Mouse (Mus musculus): ENCODE results near the gene Lyve1. TPM values are rescaled to one million over a fixed set of nuclear protein-coding genes. Genes with fewer than 3 reads are reported as not detected.

Lyve1 gene
- polyA plus RNA-seq, 1 experiment from 2014 or later, result 26.9 TPM

DNA sequence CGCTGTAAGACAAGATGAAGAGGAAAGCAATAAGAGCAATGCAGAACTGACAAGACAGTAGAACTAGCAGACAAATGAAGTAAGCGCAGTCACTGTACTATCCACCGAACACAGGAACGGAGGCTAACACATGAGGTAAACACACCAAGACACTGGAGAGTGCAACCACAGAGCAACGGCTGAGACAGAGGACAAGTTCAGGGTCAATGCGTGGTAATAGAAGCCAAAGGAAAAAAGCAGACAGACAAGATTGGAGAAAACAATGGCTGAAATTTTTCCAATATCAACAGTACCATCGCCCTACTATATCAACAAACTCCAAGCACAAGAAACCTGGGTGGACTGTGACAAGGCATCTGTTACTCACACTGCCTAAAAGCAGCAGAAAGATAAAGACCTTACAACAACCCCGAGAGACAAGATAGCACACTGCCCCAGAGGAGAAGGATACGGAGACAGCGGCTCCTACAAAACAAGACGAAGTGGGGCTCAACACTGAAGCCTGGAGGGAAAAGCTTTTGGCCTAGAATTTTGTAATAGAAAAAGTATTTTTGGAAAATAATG is 44.2 kb downstream of the Lyve1 start:
- Histone ChIP-seq H3K27me3 (replicated peaks; ENCODE audit: control insufficient read depth, insufficient read depth, low read length) (no peaks in the 10 kb centered on the region), H3K9me3 (ENCODE audit: control insufficient read depth) (no peaks in the 10 kb centered on the region), H3K36me3 (ENCODE audit: control insufficient read depth, insufficient read depth) (peaks cover 29% of the 10 kb centered on the region), H3K4me2 (replicated peaks; ENCODE audit: low read depth) (no peak overlapping the region), H3K27ac (ENCODE audit: low read depth, low read length) (no peak overlapping the region), H3K9ac (ENCODE audit: low read depth, low read length) (no peak overlapping the region), H3K4me3 (ENCODE audit: low read depth, low read length) (no peak overlapping the region), H3K4me1 (replicated peaks; ENCODE audit: control insufficient read depth, insufficient read depth, low read length) (no peaks in the 10 kb centered on the region)
- no peak for ATAC-seq
- WGBS, result 70% methylated on average over 11 of the region's 11 CpGs
- TF ChIP-seq CTCF (IDR thresholded peaks at IDR 0.05; ENCODE audit: low read depth), result no peak

DNA sequence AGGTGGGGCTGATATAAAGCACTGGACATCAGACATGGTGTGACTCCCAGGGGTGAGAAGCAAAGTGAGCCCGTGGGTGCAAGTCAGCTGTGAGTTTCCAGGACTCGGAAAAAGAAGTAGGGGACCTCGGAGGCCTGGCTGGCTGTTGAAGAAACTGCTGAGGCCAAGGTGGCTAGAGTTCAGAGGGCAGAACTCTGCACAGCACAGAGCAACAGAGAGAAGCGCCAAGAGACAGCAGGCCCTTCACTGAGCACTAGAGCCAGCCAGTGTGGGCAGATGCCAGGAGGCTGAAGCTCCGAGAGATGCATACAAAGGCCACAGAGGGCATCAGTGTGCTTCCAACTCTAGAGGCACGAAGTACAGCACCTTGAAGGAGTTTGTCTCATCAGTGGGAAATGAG is 44.8 kb downstream of the Lyve1 start:
- no peak overlapping the region for H3K4me3 ChIP-seq (ENCODE audit: low read depth, low read length)
- ATAC-seq, result no peak
- no peak overlapping the region for H3K9ac ChIP-seq (ENCODE audit: low read depth, low read length)
- peaks cover 22% of the 10 kb centered on the region for H3K36me3 ChIP-seq (ENCODE audit: control insufficient read depth, insufficient read depth)
- H3K4me1 ChIP-seq (replicated peaks; ENCODE audit: control insufficient read depth, insufficient read depth, low read length), result no peaks in the 10 kb centered on the region
- H3K4me2 ChIP-seq (replicated peaks; ENCODE audit: low read depth), result no peak overlapping the region
- no peak overlapping the region for H3K27ac ChIP-seq (ENCODE audit: low read depth, low read length)
- TF ChIP-seq CTCF (IDR thresholded peaks at IDR 0.05; ENCODE audit: low read depth), result peak; percentile 32; the same call in 1 of the 2 replicates
- no peaks in the 10 kb centered on the region for H3K27me3 ChIP-seq (replicated peaks; ENCODE audit: control insufficient read depth, insufficient read depth, low read length)
- 66% methylated on average over 6 of the region's 6 CpGs for WGBS
- no peaks in the 10 kb centered on the region for H3K9me3 ChIP-seq (ENCODE audit: control insufficient read depth)

DNA sequence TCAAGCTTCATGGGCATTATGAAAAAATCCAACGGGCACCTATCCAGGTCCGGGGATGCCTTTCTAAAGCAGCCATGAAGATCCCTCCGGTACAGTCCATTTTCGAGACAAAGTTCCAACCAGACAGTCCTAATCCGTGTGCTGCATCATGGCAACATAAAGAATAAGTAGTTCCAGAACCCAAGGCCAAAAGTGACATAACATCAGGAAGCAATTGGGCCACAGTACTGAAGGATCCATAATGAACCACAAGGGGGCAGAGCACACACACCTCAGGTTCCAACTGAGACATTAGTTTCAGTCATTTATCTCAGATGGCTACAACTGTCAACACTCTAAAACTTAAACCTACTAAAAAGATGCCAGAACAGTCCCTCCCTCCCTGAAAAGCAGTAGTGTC is 47.0 kb downstream of the Lyve1 start:
- Histone ChIP-seq H3K4me1 (replicated peaks; ENCODE audit: control insufficient read depth, insufficient read depth, low read length) (no peaks in the 10 kb centered on the region), H3K36me3 (ENCODE audit: control insufficient read depth, insufficient read depth) (peaks cover 19% of the 10 kb centered on the region), H3K27me3 (replicated peaks; ENCODE audit: control insufficient read depth, insufficient read depth, low read length) (no peaks in the 10 kb centered on the region), H3K9ac (ENCODE audit: low read depth, low read length) (no peak overlapping the region), H3K4me2 (replicated peaks; ENCODE audit: low read depth) (no peak overlapping the region), H3K4me3 (ENCODE audit: low read depth, low read length) (no peak overlapping the region), H3K27ac (ENCODE audit: low read depth, low read length) (no peak overlapping the region), H3K9me3 (ENCODE audit: control insufficient read depth) (no peaks in the 10 kb centered on the region)
- peak; percentile 94 for TF ChIP-seq CTCF (IDR thresholded peaks at IDR 0.05; ENCODE audit: low read depth)
- peak; percentile 42; the same call in 1 of the 2 replicates for ATAC-seq
- WGBS, result 67% methylated on average over 5 of the region's 5 CpGs

DNA sequence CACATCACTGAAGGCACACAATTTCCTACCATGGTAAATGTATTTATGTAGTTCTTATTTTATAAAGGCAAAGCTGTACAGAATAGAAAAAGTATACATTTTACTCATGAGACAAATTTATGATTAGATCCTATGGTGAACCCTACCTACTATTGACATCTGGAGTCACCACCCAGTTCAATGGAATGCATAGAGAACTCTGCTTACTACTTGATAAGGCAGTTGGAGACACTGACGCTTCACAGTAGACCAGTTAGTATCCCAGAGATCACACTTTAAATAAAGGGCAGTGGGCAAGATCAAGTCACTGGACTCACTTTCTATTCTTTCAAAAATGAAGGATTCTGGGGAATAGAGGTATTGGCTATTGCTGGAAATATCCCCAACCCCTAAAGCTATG is 49.1 kb downstream of the Lyve1 start:
- Histone ChIP-seq H3K4me2 (replicated peaks; ENCODE audit: low read depth) (no peak overlapping the region), H3K9ac (ENCODE audit: low read depth, low read length) (no peak overlapping the region), H3K36me3 (ENCODE audit: control insufficient read depth, insufficient read depth) (peaks cover 24% of the 10 kb centered on the region), H3K4me1 (replicated peaks; ENCODE audit: control insufficient read depth, insufficient read depth, low read length) (no peaks in the 10 kb centered on the region), H3K27me3 (replicated peaks; ENCODE audit: control insufficient read depth, insufficient read depth, low read length) (no peaks in the 10 kb centered on the region), H3K9me3 (ENCODE audit: control insufficient read depth) (no peaks in the 10 kb centered on the region), H3K4me3 (ENCODE audit: low read depth, low read length) (no peak overlapping the region), H3K27ac (ENCODE audit: low read depth, low read length) (no peak overlapping the region)
- no peak for TF ChIP-seq CTCF (IDR thresholded peaks at IDR 0.05; ENCODE audit: low read depth)
- ATAC-seq, result no peak
- 75% methylated on average over 1 of the region's 1 CpGs for WGBS

DNA sequence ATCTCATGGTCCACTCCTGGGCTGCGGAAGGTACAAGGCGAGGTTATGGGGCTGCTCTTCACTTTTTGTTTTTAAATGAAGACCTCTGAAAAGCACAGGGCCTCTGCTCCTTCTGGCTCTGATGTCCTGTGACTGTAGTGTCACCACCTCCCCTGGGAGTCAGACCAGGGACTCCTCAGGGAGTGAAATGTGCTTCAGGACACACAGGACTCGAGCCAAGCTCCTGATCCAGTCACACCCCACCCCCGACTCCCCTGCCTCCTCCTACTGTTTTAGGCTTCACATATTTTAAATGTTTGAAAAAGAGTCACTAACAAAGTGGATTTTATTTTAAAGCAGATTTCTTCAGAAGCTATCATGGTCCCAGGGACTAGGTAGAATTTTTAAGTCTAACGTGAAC is 51.5 kb downstream of the Lyve1 start:
- Histone ChIP-seq H3K9ac (ENCODE audit: low read depth, low read length) (no peak overlapping the region), H3K4me3 (ENCODE audit: low read depth, low read length) (no peak overlapping the region), H3K4me1 (replicated peaks; ENCODE audit: control insufficient read depth, insufficient read depth, low read length) (no peaks in the 10 kb centered on the region), H3K36me3 (ENCODE audit: control insufficient read depth, insufficient read depth) (peaks cover 20% of the 10 kb centered on the region), H3K27me3 (replicated peaks; ENCODE audit: control insufficient read depth, insufficient read depth, low read length) (no peaks in the 10 kb centered on the region), H3K9me3 (ENCODE audit: control insufficient read depth) (no peaks in the 10 kb centered on the region), H3K27ac (ENCODE audit: low read depth, low read length) (no peak overlapping the region), H3K4me2 (replicated peaks; ENCODE audit: low read depth) (no peak overlapping the region)
- WGBS, result 83% methylated on average over 5 of the region's 5 CpGs
- no peak for TF ChIP-seq CTCF (IDR thresholded peaks at IDR 0.05; ENCODE audit: low read depth)
- ATAC-seq, result no peak

DNA sequence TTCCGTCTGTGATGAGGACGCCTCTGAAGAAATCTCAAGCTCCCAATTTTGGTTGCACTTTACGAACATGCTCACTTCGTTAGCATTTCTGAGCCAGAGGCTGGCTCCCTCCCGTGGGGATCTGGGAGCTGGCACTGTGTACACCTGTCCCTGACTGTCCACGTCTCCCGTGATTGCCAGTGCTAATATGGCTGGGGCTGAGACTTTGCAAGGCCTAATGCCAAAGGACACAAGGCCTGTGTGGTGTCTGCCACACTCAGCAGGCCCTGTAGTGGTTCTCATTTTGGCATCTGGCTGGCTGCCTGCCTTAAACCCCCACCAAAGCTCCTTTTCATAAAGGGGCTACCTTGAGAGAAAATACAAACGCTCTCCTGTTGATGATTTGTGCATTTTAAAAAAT is 52.0 kb downstream of the Lyve1 start:
- no peak overlapping the region for H3K9ac ChIP-seq (ENCODE audit: low read depth, low read length)
- no peak overlapping the region for H3K4me3 ChIP-seq (ENCODE audit: low read depth, low read length)
- no peak overlapping the region for H3K27ac ChIP-seq (ENCODE audit: low read depth, low read length)
- peaks cover 20% of the 10 kb centered on the region for H3K36me3 ChIP-seq (ENCODE audit: control insufficient read depth, insufficient read depth)
- H3K4me1 ChIP-seq (replicated peaks; ENCODE audit: control insufficient read depth, insufficient read depth, low read length), result no peaks in the 10 kb centered on the region
- no peak for TF ChIP-seq CTCF (IDR thresholded peaks at IDR 0.05; ENCODE audit: low read depth)
- no peaks in the 10 kb centered on the region for H3K27me3 ChIP-seq (replicated peaks; ENCODE audit: control insufficient read depth, insufficient read depth, low read length)
- 91% methylated on average over 8 of the region's 8 CpGs for WGBS
- no peak overlapping the region for H3K4me2 ChIP-seq (replicated peaks; ENCODE audit: low read depth)
- no peak for ATAC-seq
- no peaks in the 10 kb centered on the region for H3K9me3 ChIP-seq (ENCODE audit: control insufficient read depth)

Measured in intestine, postnatal 0 days (tissue).